Mouse (Mus musculus): Measurements from ENCODE around the gene Ankrd36.
"Not testable (repeated sequence)": the region's sequence is repeated elsewhere in the genome, so short reads cannot be mapped to it uniquely, and the experiment has no call there.

The Ankrd36 gene

GRCm38 (mm10) chr11:5546693-5547092, 22.8 kb upstream of the Ankrd36 start:
- no peak for DNase-seq

GRCm38 (mm10) chr11:5551430-5551829, 18.1 kb upstream of the Ankrd36 start:
- no peak for DNase-seq

GRCm38 (mm10) chr11:5551931-5552330, 17.6 kb upstream of the Ankrd36 start:
- DNase-seq = no peak

GRCm38 (mm10) chr11:5560273-5560672, 9.2 kb upstream of the Ankrd36 start:
- no peak for DNase-seq

- no peak for DNase-seq
These were observed 6.7 kb upstream of the Ankrd36 start for GRCm38 (mm10) chr11:5562625-5563268.

GRCm38 (mm10) chr11:5563898-5564297, 5.6 kb upstream of the Ankrd36 start:
- no peak for DNase-seq

- DNase-seq = no peak
These were observed 3.9 kb upstream of the Ankrd36 start for GRCm38 (mm10) chr11:5565596-5565995.

GRCm38 (mm10) chr11:5566506-5566905, 3.0 kb upstream of the Ankrd36 start:
- DNase-seq = no peak

- DNase-seq = no peak
These were observed 1.8 kb upstream of the Ankrd36 start for GRCm38 (mm10) chr11:5567654-5568053.

- DNase-seq = no peak
These were observed 1.4 kb upstream of the Ankrd36 start for GRCm38 (mm10) chr11:5568082-5568481.

- no peak for DNase-seq
These were observed 2.4 kb downstream of the Ankrd36 start for GRCm38 (mm10) chr11:5571856-5572255.

GRCm38 (mm10) chr11:5573821-5574220, 4.3 kb downstream of the Ankrd36 start:
- peak; percentile 67 for DNase-seq

- DNase-seq = peak; percentile 75
These were observed 5.6 kb downstream of the Ankrd36 start for GRCm38 (mm10) chr11:5575046-5575445.

- no peak for DNase-seq
These were observed 22.9 kb downstream of the Ankrd36 start for GRCm38 (mm10) chr11:5592336-5592735.

- DNase-seq = no peak
These were observed 25.9 kb downstream of the Ankrd36 start for GRCm38 (mm10) chr11:5595381-5595791.

GRCm38 (mm10) chr11:5595792-5596191, 26.3 kb downstream of the Ankrd36 start:
- peak; percentile 22 for DNase-seq

GRCm38 (mm10) chr11:5596756-5597155, 27.3 kb downstream of the Ankrd36 start:
- no peak for DNase-seq

- DNase-seq = no peak
These were observed 35.9 kb downstream of the Ankrd36 start for GRCm38 (mm10) chr11:5605421-5605820.

GRCm38 (mm10) chr11:5611918-5612317, 42.4 kb downstream of the Ankrd36 start:
- DNase-seq = not testable (repeated sequence)

- DNase-seq = no peak
These were observed 45.0 kb downstream of the Ankrd36 start for GRCm38 (mm10) chr11:5614453-5614852.

- no peak for DNase-seq
These were observed 55.6 kb downstream of the Ankrd36 start for GRCm38 (mm10) chr11:5625101-5625500.

GRCm38 (mm10) chr11:5629033-5629432, 59.5 kb downstream of the Ankrd36 start:
- peak; percentile 86 for DNase-seq

GRCm38 (mm10) chr11:5643085-5643484, 73.6 kb downstream of the Ankrd36 start:
- no peak for DNase-seq

GRCm38 (mm10) chr11:5650321-5650720, 80.8 kb downstream of the Ankrd36 start:
- DNase-seq = no peak

- DNase-seq = no peak
These were observed 113.1 kb downstream of the Ankrd36 start for GRCm38 (mm10) chr11:5682541-5682940.
